Comparison of ENCODE assay signal across 8 mouse cellular contexts in genomic region chr10:80538710-80539394, GRCm38 (mm10). TPM values are rescaled to one million over a fixed set of nuclear protein-coding genes. Genes with fewer than 3 reads are reported as not detected.
A peak's percentile ranks its signal among the peaks of the same experiment; 100 is the strongest.
DNase-seq lines count a peak whose midpoint lies in the region; ATAC-seq lines count a peak whose summit lies in the region.

Gene Atp8b3 (minus strand): TSS chr10:80539124.

- H3K4me2 ChIP-seq in embryonic facial prominence, embryonic 13.5 days: peak within 1 kb of the TSS; percentile 48
- H3K4me2 ChIP-seq in heart, embryonic 14.5 days (ENCODE audit: low read length): peak within 1 kb of the TSS; percentile 53

- peaks cover 18% of the 10 kb centered on the region for H3K4me1 ChIP-seq in embryonic facial prominence, embryonic 13.5 days
- peaks cover 2 to 11% of the 10 kb centered on the region in 2 experiments; a peak in 3 of 4 replicates for H3K4me1 ChIP-seq in heart, embryonic 14.5 days (ENCODE audit: control insufficient read depth in 2 of 2, insufficient read depth in 2 of 2, low read length in 2 of 2)

- ATAC-seq in embryonic facial prominence, embryonic 13.5 days (ENCODE audit: insufficient number of reproducible peaks, insufficient read depth, low FRiP score, low TSS enrichment, low read depth): 0 out of 2 replicates have a peak, but pooled peaks have one; percentile 45
- ATAC-seq in heart, embryonic 14.5 days (ENCODE audit: insufficient number of reproducible peaks, insufficient read depth, low FRiP score, low read depth): peak; percentile 68
- ATAC-seq in megakaryocyte, adult 5-6 weeks (ENCODE audit: poor library complexity, severe bottlenecking): peak; percentile 91

- H3K9ac ChIP-seq in embryonic facial prominence, embryonic 13.5 days: no peak within 1 kb of the TSS
- H3K9ac ChIP-seq in heart, embryonic 14.5 days (ENCODE audit: low read length): no peak within 1 kb of the TSS

- DNase-seq in CD4-positive helper T cell, adult 2 months (ENCODE audit: low read depth, low spot score): peak; percentile 90
- peak; percentile 98 for DNase-seq in WW6 (ENCODE audit: low read depth, low spot score)
- DNase-seq in kidney, postnatal 10 days: peak; percentile 89
- peak; percentile 24 for DNase-seq in right cerebral cortex, postnatal 25 days
- no peak for DNase-seq in layer of hippocampus, postnatal 25 days (ENCODE audit: extremely low spot score in 1 of 2, low spot score in 1 of 2)

- H3K4me3 ChIP-seq in embryonic facial prominence, embryonic 13.5 days: peak within 1 kb of the TSS; percentile 24
- H3K4me3 ChIP-seq in heart, embryonic 14.5 days (ENCODE audit: control insufficient read depth in 1 of 2, insufficient read depth in 1 of 2, low read depth in 1 of 2, low read length in 2 of 2): peak within 1 kb of the TSS; percentile 11 to 20; a peak in 1 of 4 replicates

- WGBS in embryonic facial prominence, embryonic 13.5 days: 2% methylated on average over 30 of the region's 30 CpGs
- WGBS in heart, embryonic 14.5 days: 3% methylated on average over 30 of the region's 30 CpGs

- H3K36me3 ChIP-seq in embryonic facial prominence, embryonic 13.5 days: peaks cover 33% of the 10 kb centered on the region
- peaks cover 33% of the 10 kb centered on the region for H3K36me3 ChIP-seq in heart, embryonic 14.5 days (ENCODE audit: control insufficient read depth, insufficient read depth, low read length)

- no peaks in the 10 kb centered on the region for H3K9me3 ChIP-seq in embryonic facial prominence, embryonic 13.5 days
- H3K9me3 ChIP-seq in heart, embryonic 14.5 days (ENCODE audit: control insufficient read depth, low read length): no peaks in the 10 kb centered on the region

- no peak within 1 kb of the TSS for H3K27ac ChIP-seq in embryonic facial prominence, embryonic 13.5 days
- no peak within 1 kb of the TSS for H3K27ac ChIP-seq in heart, embryonic 14.5 days (replicated peaks in 1 of 2; ENCODE audit: control insufficient read depth in 1 of 2, insufficient read depth in 1 of 2, low read depth in 2 of 2, low read length in 2 of 2)

- H3K27me3 ChIP-seq in embryonic facial prominence, embryonic 13.5 days: peaks cover 51% of the 10 kb centered on the region
- H3K27me3 ChIP-seq in heart, embryonic 14.5 days (ENCODE audit: control insufficient read depth, insufficient read depth, low read length): peaks cover 16% of the 10 kb centered on the region

RNA-seq across cellular contexts. Expression of gene Atp8b3, which starts in this region (rescaled TPM):
- 0.04 and 0.28 TPM in 2 replicates for polyA plus RNA-seq in embryonic facial prominence, embryonic 13.5 days (2015; fragmentation: Nextera tagmentation; extraction: Ambion mirVana)
- 0.08 and 0.09 TPM in 2 replicates for polyA plus RNA-seq in heart, embryonic 14.5 days (2014; fragmentation: Nextera tagmentation; extraction: Ambion mirVana)
- not detected in 2 replicates for total RNA-seq in megakaryocyte, adult 5-6 weeks (2015)
- total RNA-seq in megakaryocyte, adult 5-6 weeks (2017): not detected in 2 replicates
- under 1 TPM; 0.19 to 0.47 TPM for total RNA-seq in layer of hippocampus, postnatal 25 days (2021)

Comparison
In these comparisons a context has a peak if more than half of its experiments do, and no peak if none do; other contexts are left out.
1. Peak in ATAC-seq, H3K4me3 ChIP-seq and H3K4me2 ChIP-seq in embryonic facial prominence, embryonic 13.5 days; RNA of the gene not detected or under 1 TPM.
2. Peak in ATAC-seq, H3K4me3 ChIP-seq and H3K4me2 ChIP-seq in heart, embryonic 14.5 days; RNA of the gene not detected or under 1 TPM.
3. Peak in ATAC-seq in megakaryocyte, adult 5-6 weeks; RNA of the gene not detected or under 1 TPM.
4. DNase-seq: peak in CD4-positive helper T cell, adult 2 months (single experiment), WW6 (single experiment), kidney, postnatal 10 days (single experiment) and right cerebral cortex, postnatal 25 days (single experiment); none in layer of hippocampus, postnatal 25 days (0 of 2).
5. Peak in every context shown above with its lines, with median percentiles within 50 percentile points of each other: ATAC-seq.